Mouse (Mus musculus): ENCODE measurements around the gene Gm826.

The Gm826 gene

GRCm38 (mm10) chr2:160275959-160276657 lies 57.9 kb downstream of the Gm826 start:
- peak; percentile 45 for DNase-seq (ENCODE audit: low spot score)

DNA sequence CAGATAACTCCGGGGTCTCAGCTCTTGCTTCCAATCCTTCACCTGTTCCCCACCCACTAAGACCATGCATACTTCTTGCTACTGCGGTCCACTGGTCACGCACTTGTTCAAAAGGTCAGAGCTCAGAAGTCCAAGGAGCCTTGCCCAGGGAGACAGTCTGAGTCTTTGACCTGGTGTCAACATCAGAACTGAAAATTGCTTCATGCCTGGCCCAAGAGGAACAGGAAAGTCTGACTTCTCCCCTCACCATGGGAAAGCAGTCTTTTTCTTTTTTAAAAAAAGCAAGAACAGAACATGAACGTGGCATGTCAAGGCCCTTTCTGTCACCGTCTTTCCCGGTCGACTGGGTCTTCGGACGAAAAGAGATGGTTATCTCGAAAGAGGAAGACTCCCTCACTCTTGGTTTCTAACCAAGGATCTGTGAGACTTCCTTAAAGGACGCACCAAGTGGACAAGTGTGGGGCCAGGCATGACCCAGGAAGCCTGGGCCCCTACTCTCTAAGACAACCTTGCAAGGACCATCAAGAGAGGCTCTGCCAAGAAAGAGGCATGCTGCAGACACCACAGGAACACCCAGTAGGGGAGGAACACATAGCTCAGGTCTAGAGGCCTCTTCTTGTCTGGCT lies 66.0 kb downstream of the Gm826 start:
- DNase-seq (ENCODE audit: low spot score): peak; percentile 20

DNA sequence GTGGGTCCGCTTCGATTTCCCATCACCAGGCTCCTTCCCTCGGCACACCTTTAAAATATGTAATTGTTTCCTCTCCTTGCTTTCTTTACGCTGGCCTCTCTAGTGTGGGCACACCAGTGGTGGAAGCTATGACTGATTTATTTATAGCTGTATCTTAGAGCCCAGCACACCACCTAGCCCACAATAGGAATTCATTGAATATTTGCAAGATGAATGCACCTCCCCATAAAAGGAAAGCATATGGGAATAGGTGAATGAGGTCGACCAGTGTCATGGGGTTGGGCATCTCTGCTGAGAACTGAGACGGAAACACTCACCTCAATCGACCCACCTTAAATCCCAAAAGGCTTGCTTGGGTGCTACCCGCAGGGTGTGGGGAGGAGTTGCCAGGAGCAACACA lies 70.1 kb downstream of the Gm826 start:
- no peak for DNase-seq (ENCODE audit: low spot score)

- DNase-seq (ENCODE audit: low spot score): no peak
Observed at GRCm38 (mm10) chr2:160261538-160261937, 72.4 kb downstream of the Gm826 start.
